ENCODE assay signal across 8 mouse cellular contexts in the genomic region with DNA sequence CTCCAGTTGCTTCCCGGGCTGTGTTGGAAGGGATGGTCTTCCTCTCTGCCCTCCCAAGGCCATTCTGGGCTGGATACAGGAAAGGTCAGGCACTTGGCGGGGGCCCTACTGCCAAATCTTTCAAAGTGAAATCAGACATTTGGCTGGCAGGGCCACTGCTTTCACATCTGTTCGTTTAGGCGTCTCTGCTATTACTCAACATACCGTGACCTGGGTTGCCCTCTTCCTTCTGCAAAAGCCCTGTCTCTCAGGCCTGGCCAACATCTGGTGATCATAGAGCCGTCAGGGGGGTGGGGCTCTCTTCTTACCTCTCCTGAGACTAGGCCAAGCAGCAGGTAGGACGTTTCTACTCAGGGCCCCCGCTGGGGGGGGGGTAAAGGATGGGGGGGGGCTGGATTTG. TPM values are rescaled to one million over a fixed set of nuclear protein-coding genes. Genes with fewer than 3 reads are reported as not detected.
DNase-seq lines count a peak whose midpoint lies in the region; ATAC-seq lines count a peak whose summit lies in the region.

No protein-coding gene starts in this region.

- H3K27ac ChIP-seq in neural tube, embryonic 15.5 days (replicated peaks) = no peak overlapping the region
- no peak overlapping the region for H3K27ac ChIP-seq in embryonic facial prominence, embryonic 14.5 days (replicated peaks; ENCODE audit: low read depth, low read length)
- H3K27ac ChIP-seq in forebrain, embryonic 16.5 days (ENCODE audit: low read length) = no peak overlapping the region

- ATAC-seq in neural tube, embryonic 15.5 days (ENCODE audit: low FRiP score) = no peak
- no peak; the same call in 1 of the 2 replicates for ATAC-seq in embryonic facial prominence, embryonic 14.5 days (ENCODE audit: low read depth)
- no peak for ATAC-seq in megakaryocyte-erythroid progenitor cell, adult 5-6 weeks (replicated peaks; ENCODE audit: low FRiP score, low TSS enrichment, poor library complexity, severe bottlenecking)
- ATAC-seq in forebrain, embryonic 16.5 days = no peak

- 68% methylated on average over 8 of the region's 8 CpGs for WGBS in neural tube, embryonic 15.5 days
- 22% methylated on average over 8 of the region's 8 CpGs for WGBS in embryonic facial prominence, embryonic 14.5 days
- WGBS in forebrain, embryonic 16.5 days = 70% methylated on average over 8 of the region's 8 CpGs

- no peak overlapping the region for H3K4me2 ChIP-seq in neural tube, embryonic 15.5 days
- no peak overlapping the region for H3K4me2 ChIP-seq in embryonic facial prominence, embryonic 14.5 days (ENCODE audit: low read depth, low read length)
- H3K4me2 ChIP-seq in forebrain, embryonic 16.5 days (ENCODE audit: low read length) = no peak overlapping the region

- no peaks in the 10 kb centered on the region for H3K4me1 ChIP-seq in neural tube, embryonic 15.5 days
- peaks cover 23% of the 10 kb centered on the region for H3K4me1 ChIP-seq in embryonic facial prominence, embryonic 14.5 days (ENCODE audit: control insufficient read depth, insufficient read depth, low read length)
- H3K4me1 ChIP-seq in forebrain, embryonic 16.5 days (replicated peaks; ENCODE audit: control insufficient read depth, insufficient read depth, low read length) = no peaks in the 10 kb centered on the region

- no peak overlapping the region for H3K4me3 ChIP-seq in neural tube, embryonic 15.5 days (replicated peaks)
- no peak overlapping the region for H3K4me3 ChIP-seq in embryonic facial prominence, embryonic 14.5 days (ENCODE audit: low read depth, low read length)
- no peak overlapping the region for H3K4me3 ChIP-seq in forebrain, embryonic 16.5 days (replicated peaks; ENCODE audit: low read length)

- DNase-seq in neural tube, embryonic 10.5 days (ENCODE audit: extremely low spot score, low spot score) = peak; percentile 69
- peak; percentile 68 for DNase-seq in embryonic facial prominence, embryonic 14.5 days (ENCODE audit: low spot score)
- peak; percentile 50 for DNase-seq in kidney, postnatal 14 days
- peak; percentile 69 for DNase-seq in ovary, postnatal 36 days (ENCODE audit: low spot score)
- no peak for DNase-seq in frontal cortex, postnatal 10 days (ENCODE audit: low spot score in 2 of 2)

- H3K36me3 ChIP-seq in neural tube, embryonic 15.5 days = no peaks in the 10 kb centered on the region
- no peaks in the 10 kb centered on the region for H3K36me3 ChIP-seq in embryonic facial prominence, embryonic 14.5 days (ENCODE audit: control insufficient read depth, insufficient read depth, low read length)
- no peaks in the 10 kb centered on the region for H3K36me3 ChIP-seq in forebrain, embryonic 16.5 days (ENCODE audit: control insufficient read depth, insufficient read depth)

- no peak overlapping the region for H3K9ac ChIP-seq in neural tube, embryonic 15.5 days (replicated peaks)
- no peak overlapping the region for H3K9ac ChIP-seq in embryonic facial prominence, embryonic 14.5 days (ENCODE audit: low read depth, low read length)
- no peak overlapping the region for H3K9ac ChIP-seq in forebrain, embryonic 16.5 days (replicated peaks; ENCODE audit: low read depth, low read length)

- no peaks in the 10 kb centered on the region for H3K27me3 ChIP-seq in neural tube, embryonic 15.5 days (replicated peaks)
- H3K27me3 ChIP-seq in embryonic facial prominence, embryonic 14.5 days (replicated peaks; ENCODE audit: control insufficient read depth, insufficient read depth, low read length) = no peaks in the 10 kb centered on the region
- no peaks in the 10 kb centered on the region for H3K27me3 ChIP-seq in forebrain, embryonic 16.5 days (replicated peaks; ENCODE audit: control insufficient read depth, insufficient read depth, low read length)

- no peaks in the 10 kb centered on the region for H3K9me3 ChIP-seq in neural tube, embryonic 15.5 days (replicated peaks)
- no peaks in the 10 kb centered on the region for H3K9me3 ChIP-seq in embryonic facial prominence, embryonic 14.5 days (ENCODE audit: control insufficient read depth, low read length)
- no peaks in the 10 kb centered on the region for H3K9me3 ChIP-seq in forebrain, embryonic 16.5 days (ENCODE audit: control insufficient read depth, low read length)

RNA-seq across cellular contexts. Expression of a gene that starts 10.5 kb away (rescaled TPM):
- polyA plus RNA-seq in neural tube, embryonic 15.5 days (2015; fragmentation: Nextera tagmentation; extraction: Ambion mirVana) = 6.0 and 10.7 TPM in 2 replicates
- 7.3 and 7.7 TPM in 2 replicates for polyA plus RNA-seq in embryonic facial prominence, embryonic 14.5 days (2014; fragmentation: Nextera tagmentation; extraction: Ambion mirVana)
- total RNA-seq in megakaryocyte-erythroid progenitor cell, adult 5-6 weeks (2014; fragmentation: Nextera tagmentation) = 60.4 and 66.1 TPM in 2 replicates
- 48.0 and 48.9 TPM in 2 replicates for total RNA-seq in megakaryocyte-erythroid progenitor cell, adult 5-6 weeks (2017)
- 2.1 TPM in 2 replicates for polyA plus RNA-seq in forebrain, embryonic 16.5 days (2015; fragmentation: Nextera tagmentation; extraction: Ambion mirVana)

Comparison
In these comparisons a context has a peak if more than half of its experiments do, and no peak if none do; other contexts are left out.
1. DNase-seq: peak in neural tube, embryonic 10.5 days (single experiment), embryonic facial prominence, embryonic 14.5 days (single experiment), kidney, postnatal 14 days (single experiment) and ovary, postnatal 36 days (single experiment); none in frontal cortex, postnatal 10 days (0 of 2).